Comparison of ENCODE assay signal across 8 mouse cellular contexts in genomic region chr4:141147112-141148008, GRCm38 (mm10). TPM values are rescaled to one million over a fixed set of nuclear protein-coding genes. Genes with fewer than 3 reads are reported as not detected.
DNase-seq lines count a peak whose midpoint lies in the region; ATAC-seq and TF ChIP-seq lines count a peak whose summit lies in the region.

Gene Fbxo42 (plus strand): TSS chr4:141147913.

- H3K9ac ChIP-seq in heart, embryonic 12.5 days, result peak within 1 kb of the TSS; percentile 97
- peak within 1 kb of the TSS; percentile 97 for H3K9ac ChIP-seq in kidney, postnatal 0 days (ENCODE audit: low read depth, low read length)
- peak within 1 kb of the TSS; percentile 98 for H3K9ac ChIP-seq in liver, embryonic 11.5 days (ENCODE audit: low read depth, low read length)
- H3K9ac ChIP-seq in stomach, embryonic 14.5 days (replicated peaks; ENCODE audit: low read depth, low read length), result peak within 1 kb of the TSS; percentile 88

- H3K79me2 ChIP-seq in C2C12 (ENCODE audit: control insufficient read depth, insufficient read depth), result peaks cover 46% of the 10 kb centered on the region

- H3K36me3 ChIP-seq in C2C12 (ENCODE audit: control insufficient read depth, insufficient read depth), result no peaks in the 10 kb centered on the region
- H3K36me3 ChIP-seq in erythroblast, embryonic 14.5 days (ENCODE audit: control insufficient read depth), result peaks cover 32% of the 10 kb centered on the region
- no peaks in the 10 kb centered on the region for H3K36me3 ChIP-seq in heart, embryonic 12.5 days
- H3K36me3 ChIP-seq in kidney, postnatal 0 days (ENCODE audit: insufficient read depth, low read length), result no peaks in the 10 kb centered on the region
- no peaks in the 10 kb centered on the region for H3K36me3 ChIP-seq in liver, embryonic 11.5 days (ENCODE audit: control insufficient read depth, insufficient read depth, low read length)
- H3K36me3 ChIP-seq in stomach, embryonic 14.5 days (ENCODE audit: control insufficient read depth, insufficient read depth, low read length), result no peaks in the 10 kb centered on the region

- 7% methylated on average over 56 of the region's 58 CpGs for WGBS in heart, embryonic 12.5 days
- WGBS in kidney, postnatal 0 days, result 6% methylated on average over 58 of the region's 58 CpGs
- WGBS in liver, embryonic 11.5 days, result 7% methylated on average over 58 of the region's 58 CpGs
- 7% methylated on average over 58 of the region's 58 CpGs for WGBS in stomach, embryonic 14.5 days

- peak within 1 kb of the TSS; percentile 83 for H3K27ac ChIP-seq in heart, embryonic 12.5 days (ENCODE audit: poor library complexity, severe bottlenecking)
- H3K27ac ChIP-seq in kidney, postnatal 0 days, result peak within 1 kb of the TSS; percentile 94
- H3K27ac ChIP-seq in liver, embryonic 11.5 days (ENCODE audit: low read depth, low read length), result peak within 1 kb of the TSS; percentile 83
- H3K27ac ChIP-seq in stomach, embryonic 14.5 days (ENCODE audit: low read length), result peak within 1 kb of the TSS; percentile 94

- H3ac ChIP-seq in C2C12 (ENCODE audit: control insufficient read depth, insufficient read length, low read depth), result peak within 1 kb of the TSS; percentile 98

- H3K4me1 ChIP-seq in erythroblast, embryonic 14.5 days (ENCODE audit: control insufficient read depth), result peaks cover 40% of the 10 kb centered on the region
- peaks cover 27% of the 10 kb centered on the region for H3K4me1 ChIP-seq in heart, embryonic 12.5 days (replicated peaks)
- peaks cover 10% of the 10 kb centered on the region; the same call in 1 of the 2 replicates for H3K4me1 ChIP-seq in kidney, postnatal 0 days (replicated peaks; ENCODE audit: insufficient read depth, low read length)
- H3K4me1 ChIP-seq in liver, embryonic 11.5 days (replicated peaks; ENCODE audit: control insufficient read depth, insufficient read depth, low read length), result peaks cover 23% of the 10 kb centered on the region
- H3K4me1 ChIP-seq in stomach, embryonic 14.5 days (ENCODE audit: control insufficient read depth, insufficient read depth, low read length), result peaks cover 14% of the 10 kb centered on the region

- peak; percentile 97 for DNase-seq in brain, embryonic 14.5 days (ENCODE audit: low read depth)
- DNase-seq in kidney, postnatal 0 days (ENCODE audit: low spot score), result peak; percentile 96
- peak; percentile 96 for DNase-seq in liver, embryonic 11.5 days (ENCODE audit: low spot score)
- peak; percentile 97 for DNase-seq in naive thymus-derived CD4-positive, alpha-beta T cell, adult 2 months (ENCODE audit: low read depth)

- ATAC-seq in heart, embryonic 12.5 days (ENCODE audit: insufficient number of reproducible peaks, low FRiP score), result peak; percentile 93
- ATAC-seq in kidney, postnatal 0 days (replicated peaks; ENCODE audit: low FRiP score, low read depth), result peak; percentile 85
- peak; percentile 86 for ATAC-seq in liver, embryonic 11.5 days (replicated peaks; ENCODE audit: low FRiP score)
- peak; percentile 78 for ATAC-seq in stomach, embryonic 14.5 days (ENCODE audit: insufficient number of reproducible peaks, insufficient read depth, low FRiP score, low read depth)

- H3K79me3 ChIP-seq in C2C12 (ENCODE audit: low read depth), result peaks cover 42% of the 10 kb centered on the region

- peak within 1 kb of the TSS; percentile 84 for H3K4me3 ChIP-seq in C2C12 (ENCODE audit: insufficient read depth, poor library complexity, severe bottlenecking)
- peak within 1 kb of the TSS; percentile 100 for H3K4me3 ChIP-seq in erythroblast, embryonic 14.5 days (replicated peaks)
- peak within 1 kb of the TSS; percentile 99 for H3K4me3 ChIP-seq in heart, embryonic 12.5 days
- H3K4me3 ChIP-seq in kidney, postnatal 0 days (replicated peaks; ENCODE audit: low read depth, low read length), result peak within 1 kb of the TSS; percentile 99
- H3K4me3 ChIP-seq in liver, embryonic 11.5 days (ENCODE audit: low read depth, low read length), result peak within 1 kb of the TSS; percentile 100
- peak within 1 kb of the TSS; percentile 94 for H3K4me3 ChIP-seq in stomach, embryonic 14.5 days (ENCODE audit: low read depth, low read length)

- TF ChIP-seq CTCF in C2C12 (IDR thresholded peaks at IDR 0.05; ENCODE audit: control insufficient read depth, insufficient read depth, insufficient read length), result peak; percentile 92
- TF ChIP-seq CTCF in brain, embryonic 14.5 days (IDR thresholded peaks at IDR 0.05; ENCODE audit: borderline replicate concordance, extremely low read depth, insufficient read depth, insufficient read length), result peak; percentile 89
- TF ChIP-seq CTCF in kidney, postnatal 0 days (IDR thresholded peaks at IDR 0.05; ENCODE audit: low read depth), result peak; percentile 68

- H3K27me3 ChIP-seq in C2C12 (ENCODE audit: control insufficient read depth, insufficient read depth, insufficient read length), result no peaks in the 10 kb centered on the region
- H3K27me3 ChIP-seq in erythroblast, embryonic 14.5 days (ENCODE audit: control insufficient read depth), result peaks cover 4% of the 10 kb centered on the region
- no peaks in the 10 kb centered on the region for H3K27me3 ChIP-seq in heart, embryonic 12.5 days (replicated peaks)
- H3K27me3 ChIP-seq in kidney, postnatal 0 days (ENCODE audit: insufficient read depth, low read length), result no peaks in the 10 kb centered on the region
- H3K27me3 ChIP-seq in liver, embryonic 11.5 days (replicated peaks; ENCODE audit: control insufficient read depth, insufficient read depth, low read length), result no peaks in the 10 kb centered on the region
- no peaks in the 10 kb centered on the region for H3K27me3 ChIP-seq in stomach, embryonic 14.5 days (ENCODE audit: control insufficient read depth, insufficient read depth, low read length)

- no peaks in the 10 kb centered on the region for H3K9me3 ChIP-seq in erythroblast, embryonic 14.5 days (ENCODE audit: control insufficient read depth, low read length)
- H3K9me3 ChIP-seq in heart, embryonic 12.5 days (replicated peaks), result no peaks in the 10 kb centered on the region
- H3K9me3 ChIP-seq in kidney, postnatal 0 days (replicated peaks; ENCODE audit: low read length), result no peaks in the 10 kb centered on the region
- no peaks in the 10 kb centered on the region for H3K9me3 ChIP-seq in liver, embryonic 11.5 days (ENCODE audit: control insufficient read depth, low read length)
- H3K9me3 ChIP-seq in stomach, embryonic 14.5 days (ENCODE audit: control insufficient read depth, low read depth, low read length), result no peaks in the 10 kb centered on the region

- H3K4me2 ChIP-seq in heart, embryonic 12.5 days, result peak within 1 kb of the TSS; percentile 80
- peak within 1 kb of the TSS; percentile 96 for H3K4me2 ChIP-seq in kidney, postnatal 0 days (ENCODE audit: low read length)
- peak within 1 kb of the TSS; percentile 93 for H3K4me2 ChIP-seq in liver, embryonic 11.5 days
- peak within 1 kb of the TSS; percentile 55 for H3K4me2 ChIP-seq in stomach, embryonic 14.5 days (replicated peaks; ENCODE audit: low read depth, low read length)

- peak; percentile 94; the same call in 1 of the 2 replicates for TF ChIP-seq POLR2A in brain, embryonic 14.5 days (IDR thresholded peaks at IDR 0.05; ENCODE audit: borderline replicate concordance, extremely low read depth, insufficient read depth, insufficient read length, poor library complexity, severe bottlenecking)

TF ChIP-seq in C2C12, 6 proteins besides CTCF, POLR2A, EP300 and RAD21:
- TF ChIP-seq MAX (IDR thresholded peaks at IDR 0.05) (peak; percentile 73), MYOG (IDR thresholded peaks at IDR 0.05; ENCODE audit: control insufficient read depth, extremely low read depth, insufficient read length) (no peak), FOSL1 (IDR thresholded peaks at IDR 0.05; ENCODE audit: insufficient read depth, low read length, poor library complexity, severe bottlenecking) (no peak), CEBPB (IDR thresholded peaks at IDR 0.05; ENCODE audit: low read depth) (peak; percentile 56), USF1 (IDR thresholded peaks at IDR 0.05; ENCODE audit: low read depth) (no peak), MYOD1 (IDR thresholded peaks at IDR 0.05; ENCODE audit: control insufficient read depth, insufficient read length, low read depth) (no peak)

RNA-seq across cellular contexts. Expression of gene Fbxo42, which starts in this region (rescaled TPM):
- 11.6 TPM for polyA plus RNA-seq in C2C12 (2012; fragmentation: generic; extraction: Trizol)
- 26.0 and 32.0 TPM in 2 replicates for polyA plus RNA-seq in brain, embryonic 14.5 days (2012; rRNA removed)
- polyA plus RNA-seq in erythroblast, embryonic 14.5 days (2012), result 6.2 and 6.5 TPM in 2 replicates
- 18.2 and 20.0 TPM in 2 replicates for polyA plus RNA-seq in heart, embryonic 12.5 days (2016; fragmentation: Nextera tagmentation; extraction: Ambion mirVana)
- polyA plus RNA-seq in kidney, postnatal 0 days (2015; fragmentation: Nextera tagmentation; extraction: Ambion mirVana), result 14.6 and 16.1 TPM in 2 replicates
- 26.0 and 28.7 TPM in 2 replicates for polyA plus RNA-seq in liver, embryonic 11.5 days (2014; fragmentation: Nextera tagmentation; extraction: Ambion mirVana)
- 29.6 and 30.4 TPM in 2 replicates for polyA plus RNA-seq in stomach, embryonic 14.5 days (2014; fragmentation: Nextera tagmentation; extraction: Ambion mirVana)

Comparison
In these comparisons a context has a peak if more than half of its experiments do, and no peak if none do; other contexts are left out.
1. Peak in every context shown above with its lines: DNase-seq, ATAC-seq, H3K4me3 ChIP-seq and H3K27ac ChIP-seq.